Mouse (Mus musculus) embryonic facial prominence, embryonic 14.5 days (tissue): Measurements from ENCODE around the gene Map2k3. TPM values are rescaled to one million over a fixed set of nuclear protein-coding genes. Genes with fewer than 3 reads are reported as not detected.
A peak's percentile ranks its signal among the peaks of the same experiment; 100 is the strongest.

Source experiments
- ATAC-seq: fragments of 200-750 bp; cut with Nextera tagmentation; 2 replicates; pipeline ENCODE4 v1.8.0; 2017; ENCODE audit warnings: low read depth, moderate number of reproducible peaks, moderate TSS enrichment
- DNase-seq: peaks from one replicate; pipeline ENCODE4 v3.0.0-alpha.2; 2015; ENCODE audit warnings: low spot score
- H3K27ac ChIP-seq: fragments of 300-500 bp; sonication (generic); replicated peaks from 2 replicates; pipeline ENCODE4 v1.5.1; 2014; ENCODE audit warnings: low read depth, mild to moderate bottlenecking, low read length, moderate library complexity
- H3K27me3 ChIP-seq: fragments of 300-500 bp; sonication (generic); replicated peaks from 2 replicates; pipeline ENCODE4 v1.6.1; 2014; ENCODE audit warnings: low read length; ENCODE audit not compliant: control insufficient read depth, insufficient read depth
- H3K36me3 ChIP-seq: fragments of 300-500 bp; sonication (generic); 2 replicates; pipeline ENCODE4 v1.6.1; 2014; ENCODE audit warnings: low read length, mixed read lengths; ENCODE audit not compliant: control insufficient read depth, insufficient read depth
- H3K4me1 ChIP-seq: fragments of 300-500 bp; sonication (generic); 2 replicates; pipeline ENCODE4 v1.6.1; 2014; ENCODE audit warnings: antibody characterized with exemption, low read length; ENCODE audit not compliant: control insufficient read depth, insufficient read depth
- H3K4me2 ChIP-seq: fragments of 300-500 bp; sonication (generic); 2 replicates; pipeline ENCODE4 v1.6.1; 2014; ENCODE audit warnings: low read depth, mild to moderate bottlenecking, low read length, moderate library complexity, mixed read lengths
- H3K4me3 ChIP-seq: fragments of 300-500 bp; sonication (generic); 2 replicates; pipeline ENCODE4 v1.5.1; 2014; ENCODE audit warnings: low read depth, mild to moderate bottlenecking, low read length
- H3K9ac ChIP-seq: fragments of 300-500 bp; sonication (generic); 2 replicates; pipeline ENCODE4 v1.6.1; 2014; ENCODE audit warnings: low read depth, mild to moderate bottlenecking, low read length, moderate library complexity, mixed read lengths
- H3K9me3 ChIP-seq: fragments of 300-500 bp; sonication (generic); 2 replicates; pipeline ENCODE4 v1.6.1; 2016; ENCODE audit warnings: low read length; ENCODE audit not compliant: control insufficient read depth
- WGBS: fragments of 180-500 bp; shearing (Covaris S2); extraction: QIAGEN DNeasy Blood & Tissue Kit; methylation state at CpG from one replicate; pipeline ENCODE4 v1.1.7; 2014; 5-methylcytosine and 5-hydroxymethylcytosine counted together
- polyA plus RNA-seq: library from polyadenylated mRNA; unstranded; fragments of >200 nt; fragmentation: Nextera tagmentation; extraction: Ambion mirVana; gene quantifications from 2 replicates; pipeline ENCODE4 v1.2.1, GENCODE M21; 2014

Map2k3 gene
- polyA plus RNA-seq, 1 experiment from 2014 or later = 76.1 TPM

- DNase-seq (no peak), ATAC-seq (no peak)
- H3K4me3 ChIP-seq = no peak overlapping the region
- H3K27ac ChIP-seq = no peak overlapping the region
- no peak overlapping the region for H3K9ac ChIP-seq
- no peaks in the 10 kb centered on the region for H3K36me3 ChIP-seq
- no peaks in the 10 kb centered on the region for H3K9me3 ChIP-seq
- H3K4me2 ChIP-seq = no peak overlapping the region
- H3K4me1 ChIP-seq = no peaks in the 10 kb centered on the region
- no peaks in the 10 kb centered on the region for H3K27me3 ChIP-seq
- 82% methylated on average over 2 of the region's 2 CpGs for WGBS
Observed at GRCm38 (mm10) chr11:60978658-60979057, 46.8 kb downstream of the Map2k3 start.

- Histone ChIP-seq H3K4me1 (no peaks in the 10 kb centered on the region), H3K9me3 (no peaks in the 10 kb centered on the region), H3K4me2 (no peak overlapping the region), H3K4me3 (no peak overlapping the region), H3K27me3 (no peaks in the 10 kb centered on the region), H3K9ac (no peak overlapping the region), H3K36me3 (no peaks in the 10 kb centered on the region), H3K27ac (no peak overlapping the region)
- DNase-seq = no peak
- WGBS = 85% methylated on average over 5 of the region's 5 CpGs
- no peak for ATAC-seq
Observed at GRCm38 (mm10) chr11:60979788-60980187, 48.0 kb downstream of the Map2k3 start.

- Histone ChIP-seq H3K27me3 (no peaks in the 10 kb centered on the region), H3K4me2 (no peak overlapping the region), H3K9ac (no peak overlapping the region), H3K4me3 (no peak overlapping the region), H3K9me3 (no peaks in the 10 kb centered on the region), H3K4me1 (no peaks in the 10 kb centered on the region), H3K36me3 (no peaks in the 10 kb centered on the region), H3K27ac (no peak overlapping the region)
- ATAC-seq (no peak), DNase-seq (no peak)
- WGBS = 59% methylated on average over 14 of the region's 14 CpGs
Observed at GRCm38 (mm10) chr11:60981693-60982486, 50.1 kb downstream of the Map2k3 start.

DNA sequence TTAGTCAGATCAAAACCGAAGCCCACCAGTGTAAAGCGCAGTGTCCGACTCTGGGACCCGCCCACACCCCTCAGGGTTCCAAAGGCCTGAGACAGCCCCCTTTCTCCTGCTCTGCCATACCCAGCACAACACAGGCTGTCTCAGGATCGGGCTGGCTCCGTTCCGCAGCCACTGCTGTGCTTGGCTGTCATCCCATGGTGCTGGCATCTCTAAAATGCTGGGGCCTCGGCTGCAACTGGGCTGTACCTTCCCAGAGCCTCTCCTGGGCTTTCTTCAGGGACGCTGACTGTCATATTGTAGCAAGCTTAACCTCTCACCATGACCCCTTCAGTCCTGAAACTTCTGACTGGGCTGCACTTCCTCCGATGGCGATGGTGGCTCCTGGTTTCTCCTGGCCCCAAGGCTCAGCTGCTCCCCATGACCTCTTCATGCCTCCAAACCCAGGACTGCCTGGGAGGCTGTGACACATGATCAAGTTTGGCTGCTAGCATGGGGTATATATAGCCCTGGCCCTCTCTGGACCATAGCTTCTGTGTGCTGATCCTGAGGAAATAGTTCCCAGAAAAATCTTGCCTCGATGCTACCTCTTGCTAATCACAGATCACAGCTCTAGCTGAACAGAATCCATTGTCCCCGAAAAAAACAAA is 53.2 kb downstream of the Map2k3 start:
- no peaks in the 10 kb centered on the region for H3K36me3 ChIP-seq
- no peak overlapping the region for H3K9ac ChIP-seq
- H3K4me1 ChIP-seq = no peaks in the 10 kb centered on the region
- 56% methylated on average over 13 of the region's 13 CpGs for WGBS
- no peak overlapping the region for H3K4me3 ChIP-seq
- 0 out of 2 replicates have a peak, but pooled peaks cover 4% of the 10 kb centered on the region for H3K9me3 ChIP-seq
- peak; percentile 17 for DNase-seq
- H3K27ac ChIP-seq = no peak overlapping the region
- ATAC-seq = no peak
- no peaks in the 10 kb centered on the region for H3K27me3 ChIP-seq
- H3K4me2 ChIP-seq = no peak overlapping the region

DNA sequence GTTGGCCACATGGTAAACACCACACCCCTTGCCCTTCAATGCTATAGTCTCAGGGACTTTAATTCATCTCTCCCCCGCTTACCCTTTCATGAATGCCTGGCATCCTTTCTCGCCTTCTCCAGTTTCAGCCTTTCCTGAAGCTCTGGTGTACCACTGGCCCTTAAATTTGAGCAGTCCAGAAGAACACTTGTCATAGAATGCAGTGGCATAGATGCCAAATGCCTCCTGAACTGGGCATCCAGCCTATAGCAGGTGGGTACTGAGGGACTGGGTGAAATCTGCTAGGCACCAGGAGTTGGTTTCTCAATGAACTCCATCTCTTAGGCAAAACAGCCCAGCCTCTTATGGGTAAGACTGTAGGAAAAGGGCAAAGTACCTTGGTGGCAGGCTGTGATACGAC is 58.6 kb downstream of the Map2k3 start:
- Histone ChIP-seq H3K4me3 (no peak overlapping the region), H3K4me1 (no peaks in the 10 kb centered on the region), H3K27me3 (no peaks in the 10 kb centered on the region), H3K36me3 (no peaks in the 10 kb centered on the region), H3K4me2 (no peak overlapping the region), H3K9ac (no peak overlapping the region), H3K27ac (no peak overlapping the region), H3K9me3 (0 out of 2 replicates have a peak, but pooled peaks cover 4% of the 10 kb centered on the region)
- DNase-seq (no peak), ATAC-seq (no peak)
- WGBS = 82% methylated on average over 3 of the region's 3 CpGs

Other genes starting within 250 kb of the Map2k3 start
- 49.7 and 57.8 TPM in 2 replicates for gene Llgl1, start 232.3 kb upstream of the Map2k3 start, polyA plus RNA-seq
- 76.1 and 76.9 TPM in 2 replicates for gene Flii, start 204.8 kb upstream of the Map2k3 start, polyA plus RNA-seq
- 17.3 and 18.8 TPM in 2 replicates for gene Mief2, start 203.6 kb upstream of the Map2k3 start, polyA plus RNA-seq
- 12.1 and 16.4 TPM in 2 replicates for gene Top3a, start 154.7 kb upstream of the Map2k3 start, polyA plus RNA-seq
- gene Smcr8, start 154.5 kb upstream of the Map2k3 start, polyA plus RNA-seq = 7.2 and 8.7 TPM in 2 replicates
- 30.2 and 35.7 TPM in 2 replicates for gene Shmt1, start 120.3 kb upstream of the Map2k3 start, polyA plus RNA-seq
- gene Dhrs7b, start 101.4 kb upstream of the Map2k3 start, polyA plus RNA-seq = 32.7 and 32.9 TPM in 2 replicates
- 61.6 and 61.7 TPM in 2 replicates for gene Tmem11, start 52.8 kb upstream of the Map2k3 start, polyA plus RNA-seq
- gene Natd1, start 17.3 kb upstream of the Map2k3 start, polyA plus RNA-seq = 18.8 and 19.4 TPM in 2 replicates
- 1.5 and 1.6 TPM in 2 replicates for gene Kcnj12, start 90.5 kb downstream of the Map2k3 start, polyA plus RNA-seq
- gene Tnfrsf13b, start 194.7 kb downstream of the Map2k3 start, polyA plus RNA-seq = 2.9 and 3.0 TPM in 2 replicates
- gene Usp22, start 243.0 kb downstream of the Map2k3 start, polyA plus RNA-seq = 149 and 174 TPM in 2 replicates